Mouse (Mus musculus) retina, postnatal 7 days (tissue): ENCODE measurements around the gene Zmym1.
"Not testable (repeated sequence)": the region's sequence is repeated elsewhere in the genome, so short reads cannot be mapped to it uniquely, and the experiment has no call there.

Experiments
- DNase-seq: peaks from one replicate; pipeline ENCODE4 v3.0.0-alpha.2; 2012; ENCODE audit warnings: low read depth, low spot score

The Zmym1 gene

DNA sequence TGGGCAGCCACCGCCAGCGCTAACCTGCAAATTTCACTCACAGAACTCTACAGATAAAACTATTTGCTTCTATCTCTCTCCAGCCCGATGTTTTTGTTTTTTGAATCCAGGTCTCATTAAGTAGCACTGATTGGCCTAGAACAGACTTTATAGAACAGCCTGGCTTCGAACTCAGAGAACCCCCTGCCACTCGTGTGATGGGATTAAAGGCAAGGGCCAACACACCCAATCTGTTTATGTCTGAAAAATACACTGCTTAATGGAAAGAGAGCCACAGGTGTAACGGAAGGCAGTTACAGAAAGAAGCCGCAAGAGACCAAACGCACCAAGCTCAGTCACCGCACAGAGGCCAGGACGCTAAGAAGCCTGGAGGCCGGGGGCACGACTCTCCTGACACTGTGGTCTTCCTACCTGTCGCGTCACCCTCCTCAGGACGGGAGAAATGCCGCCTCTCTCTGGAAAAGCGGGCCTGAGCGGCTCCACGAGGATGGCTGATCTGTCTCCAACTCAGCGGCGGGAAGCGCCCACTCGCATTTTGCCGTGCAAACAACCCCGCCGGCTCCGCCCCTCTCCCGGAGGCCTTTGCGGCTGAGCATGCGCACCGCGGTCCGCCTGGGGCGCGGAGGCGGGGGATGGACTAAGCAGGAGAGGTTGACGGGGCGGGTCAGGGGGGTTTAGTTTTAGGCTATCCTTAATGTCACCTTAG lies at the start of gene Zmym1:
Gene Zmym1 (minus strand): TSS at position 568 of the 706 bp plus-strand sequence.
- peak; percentile 77 for DNase-seq

DNA sequence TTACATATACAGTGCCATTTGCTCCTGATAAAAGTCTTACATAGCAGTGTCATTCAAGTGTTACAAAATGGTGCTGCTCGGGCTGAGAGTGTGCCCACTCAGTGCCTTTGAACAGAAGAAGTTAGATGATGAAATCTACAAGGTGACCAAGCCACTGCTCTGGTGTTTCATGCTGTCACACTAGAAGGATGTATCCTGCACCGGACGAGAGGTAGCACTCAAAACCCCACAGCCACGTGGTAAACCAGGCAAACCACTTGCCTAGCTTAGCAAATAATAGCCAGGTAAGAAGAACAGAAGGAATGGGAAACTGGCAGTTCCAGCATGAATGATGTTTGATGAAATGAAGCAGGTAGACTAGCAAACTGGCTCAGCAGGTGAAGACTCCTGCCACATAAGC lies 49.6 kb upstream of the Zmym1 start:
- no peak for DNase-seq

GRCm38 (mm10) chr4:127107566-127107965 lies 46.6 kb upstream of the Zmym1 start:
- no peak for DNase-seq

DNA sequence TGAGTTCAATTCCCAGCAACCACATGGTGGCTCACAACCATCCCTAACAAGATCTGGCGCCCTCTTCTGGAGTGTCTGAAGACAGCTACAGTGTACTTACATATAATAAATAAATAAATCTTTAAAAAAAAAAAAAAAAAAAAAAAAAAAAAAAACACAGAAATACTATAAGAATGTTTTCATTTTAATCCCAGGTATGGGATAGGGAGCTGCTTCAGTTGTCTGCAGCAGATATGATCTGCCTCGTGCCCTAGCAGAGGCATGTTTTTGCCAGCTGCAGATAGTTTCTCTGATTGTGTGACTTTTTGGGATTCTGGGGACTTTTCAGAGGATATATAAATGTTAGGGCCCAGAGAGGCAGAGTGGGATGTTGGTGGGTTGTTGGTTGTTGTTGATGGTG lies 38.6 kb upstream of the Zmym1 start:
- not testable (repeated sequence) for DNase-seq

DNA sequence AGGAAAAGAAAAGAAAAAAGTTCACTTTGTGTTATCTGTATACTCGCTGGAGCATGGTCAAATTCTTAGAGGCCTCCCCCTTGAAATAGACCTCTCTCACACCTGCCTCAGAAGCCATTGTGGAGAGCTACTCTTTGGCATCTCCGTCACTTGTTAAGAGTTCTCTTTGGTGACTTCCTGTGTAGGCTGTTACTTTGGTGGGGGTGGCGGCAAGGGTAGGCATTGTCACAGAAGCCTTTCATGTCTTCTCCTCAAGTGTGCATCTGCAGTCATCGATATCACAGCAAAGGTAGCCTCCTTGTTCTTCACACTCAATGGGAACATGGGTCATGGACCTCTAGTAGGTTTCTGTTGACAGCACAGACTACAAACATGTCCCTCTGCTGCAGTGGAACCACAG lies 34.1 kb upstream of the Zmym1 start:
- DNase-seq: no peak

DNA sequence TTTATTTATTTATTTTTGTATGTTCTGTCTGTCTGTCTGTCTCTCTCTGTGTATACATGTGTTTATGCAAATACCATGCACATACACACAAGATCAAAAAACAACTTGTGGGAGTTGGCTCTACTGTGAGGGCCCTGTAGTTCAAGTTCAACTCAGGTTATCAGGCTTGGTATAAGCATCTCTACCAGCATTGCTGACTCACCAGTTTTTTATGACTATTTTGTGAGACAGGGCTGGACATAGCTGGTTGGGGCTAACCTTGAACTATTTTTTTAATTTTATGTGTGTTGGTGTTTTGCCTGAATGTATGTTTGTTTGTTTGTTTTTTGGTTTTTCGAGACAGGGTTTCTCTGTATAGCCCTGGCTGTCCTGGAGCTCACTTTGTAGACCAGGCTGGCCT lies 30.2 kb upstream of the Zmym1 start:
- DNase-seq: no peak

GRCm38 (mm10) chr4:127085761-127086160 lies 24.8 kb upstream of the Zmym1 start:
- no peak for DNase-seq

- DNase-seq: no peak
These were observed 22.2 kb upstream of the Zmym1 start for GRCm38 (mm10) chr4:127083131-127083530.

DNA sequence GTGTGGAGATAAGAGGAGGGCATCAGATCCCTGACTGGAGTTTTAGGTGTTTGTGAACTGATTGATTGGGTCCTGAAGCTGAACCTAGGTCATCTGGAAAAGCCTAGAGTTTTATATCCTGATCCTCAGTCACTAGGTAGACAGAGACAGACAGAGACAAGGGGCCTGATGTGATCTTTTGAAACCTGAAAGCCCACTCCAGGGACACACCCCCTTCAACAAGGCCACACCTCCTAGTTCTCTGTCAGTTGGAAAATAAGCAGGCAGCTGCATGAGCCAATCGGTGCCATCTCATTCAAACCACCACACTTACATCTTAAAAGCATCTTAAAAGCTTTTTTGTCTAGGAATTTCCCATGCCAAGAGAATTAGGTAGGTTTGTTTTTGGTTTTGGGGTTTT lies 19.9 kb upstream of the Zmym1 start:
- no peak for DNase-seq

- peak; percentile 93 for DNase-seq
These were observed 16.1 kb upstream of the Zmym1 start, which contains the start of gene Zmym6 for GRCm38 (mm10) chr4:127076875-127077548. Zmym6 (plus strand) TSS chr4:127077383.

GRCm38 (mm10) chr4:127074915-127075314 lies 14.0 kb upstream of the Zmym1 start:
- DNase-seq: no peak

GRCm38 (mm10) chr4:127064051-127064450 lies 3.1 kb upstream of the Zmym1 start:
- no peak for DNase-seq

GRCm38 (mm10) chr4:127054522-127055198 lies 6.3 kb downstream of the Zmym1 start:
- DNase-seq: no peak

DNA sequence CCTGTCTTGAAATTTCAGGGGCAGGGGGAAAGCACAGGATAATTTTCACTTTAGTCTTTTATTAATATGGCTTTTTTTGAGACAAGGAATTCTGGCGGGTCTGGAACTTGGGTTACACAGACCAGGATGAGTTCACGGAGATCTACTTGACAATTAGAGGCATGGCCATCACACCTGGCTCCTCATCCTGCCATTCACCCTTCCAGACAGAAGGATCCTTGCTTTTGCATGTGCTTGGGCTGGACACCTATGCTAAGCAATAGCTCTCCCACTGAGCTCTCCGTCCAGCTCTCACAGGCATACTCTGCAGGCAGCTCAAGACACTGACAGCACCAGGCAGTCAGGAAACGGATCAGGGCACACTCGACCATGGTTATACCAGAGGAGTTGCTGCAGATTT lies 7.9 kb downstream of the Zmym1 start:
- DNase-seq: no peak

DNA sequence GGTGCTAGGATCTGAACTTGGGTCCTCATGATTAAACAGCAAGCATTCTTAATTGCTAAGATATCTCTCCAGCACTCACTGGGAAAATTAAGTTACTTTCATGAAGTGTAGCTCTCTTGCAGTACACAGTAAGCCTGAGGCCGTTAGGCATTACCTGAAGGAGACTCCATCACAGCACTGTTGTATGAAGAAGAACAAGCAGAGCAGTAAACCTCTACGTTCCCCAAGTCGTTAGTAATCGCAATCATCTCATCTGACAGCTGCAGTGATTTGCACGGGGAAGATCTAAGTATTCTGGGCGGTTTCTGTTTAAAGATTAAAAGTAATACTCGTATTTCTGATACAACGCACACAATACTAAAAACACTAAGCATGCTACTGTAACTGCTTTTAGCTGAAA lies 9.8 kb downstream of the Zmym1 start:
- no peak for DNase-seq

DNA sequence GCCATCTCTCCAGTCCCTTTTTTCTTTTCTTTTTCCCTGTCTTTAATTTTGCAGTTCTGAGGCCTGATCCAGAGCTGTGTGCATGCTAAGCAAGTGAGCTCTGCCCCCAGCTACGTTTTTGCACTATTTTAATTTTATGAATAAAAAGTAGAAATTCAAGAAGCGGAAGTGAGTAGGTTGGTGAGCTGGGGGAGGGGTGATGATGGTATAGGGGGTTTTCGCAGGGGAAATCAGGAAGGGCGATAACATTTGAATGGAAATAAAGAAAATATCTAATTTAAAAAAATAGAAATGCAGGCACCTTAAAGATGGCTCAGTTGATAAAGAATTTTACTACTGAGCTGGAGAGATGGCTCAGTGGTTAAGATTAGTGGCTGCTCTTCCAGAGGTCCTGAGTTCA lies 17.4 kb downstream of the Zmym1 start:
- no peak for DNase-seq

GRCm38 (mm10) chr4:127039871-127040483 lies 21.0 kb downstream of the Zmym1 start:
- DNase-seq: no peak

DNA sequence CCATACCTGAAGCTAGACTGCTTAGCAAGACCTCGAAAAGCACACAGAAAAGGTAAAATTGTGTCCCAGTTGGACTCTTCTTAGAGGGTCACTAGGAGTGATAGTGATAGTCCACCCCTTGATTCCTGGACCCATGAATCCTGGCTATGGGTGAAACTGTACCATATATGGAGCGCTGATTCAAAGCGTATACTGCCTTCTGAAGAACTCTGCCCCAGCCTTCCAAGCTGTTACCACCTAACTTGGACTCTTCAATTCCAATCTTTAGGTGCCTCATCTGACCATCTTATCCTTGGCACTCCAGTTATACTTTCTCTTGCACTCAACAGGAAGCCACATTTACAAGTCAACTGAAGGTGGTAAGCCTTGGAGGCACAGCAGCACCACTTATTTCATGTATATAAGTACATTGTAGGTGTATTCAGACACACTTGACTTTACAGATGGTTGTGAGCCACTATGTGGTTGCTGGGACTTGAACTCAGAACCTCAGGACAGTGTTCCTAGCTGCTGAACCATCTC lies 22.1 kb downstream of the Zmym1 start:
- DNase-seq: no peak

GRCm38 (mm10) chr4:127037908-127038827 lies 22.8 kb downstream of the Zmym1 start:
- DNase-seq: no peak

GRCm38 (mm10) chr4:127037158-127037557 lies 23.8 kb downstream of the Zmym1 start:
- no peak for DNase-seq
